Mouse (Mus musculus): ENCODE data around the gene Nepro. TPM values are rescaled to one million over a fixed set of nuclear protein-coding genes. Genes with fewer than 3 reads are reported as not detected.
A peak's percentile ranks its signal among the peaks of the same experiment; 100 is the strongest.

Gene Nepro
- polyA plus RNA-seq, 1 experiment from 2014 or later, result 4.5 TPM

GRCm38 (mm10) chr16:44691066-44691465 is 33.0 kb upstream of the Nepro start:
- WGBS, result 67% methylated on average over 2 of the region's 2 CpGs
- Histone ChIP-seq H3K4me2 (replicated peaks) (no peak overlapping the region), H3K36me3 (no peaks in the 10 kb centered on the region), H3K4me3 (no peak overlapping the region), H3K27ac (replicated peaks) (peak overlapping the region; percentile 70), H3K9me3 (no peaks in the 10 kb centered on the region), H3K4me1 (peaks cover 35% of the 10 kb centered on the region), H3K9ac (replicated peaks) (no peak overlapping the region), H3K27me3 (no peaks in the 10 kb centered on the region)
- ATAC-seq (replicated peaks), result no peak

GRCm38 (mm10) chr16:44691561-44692141 is 32.5 kb upstream of the Nepro start:
- peak overlapping the region; percentile 10 for H3K4me2 ChIP-seq (replicated peaks)
- H3K9me3 ChIP-seq, result no peaks in the 10 kb centered on the region
- WGBS, result 28% methylated on average over 17 of the region's 17 CpGs
- H3K9ac ChIP-seq (replicated peaks), result no peak overlapping the region
- H3K4me1 ChIP-seq, result peaks cover 38% of the 10 kb centered on the region
- ATAC-seq (replicated peaks), result peak; percentile 76
- no peaks in the 10 kb centered on the region for H3K27me3 ChIP-seq
- peak overlapping the region; percentile 70 for H3K27ac ChIP-seq (replicated peaks)
- no peaks in the 10 kb centered on the region for H3K36me3 ChIP-seq
- H3K4me3 ChIP-seq, result peak overlapping the region; percentile 7; the same call in 1 of the 2 replicates

GRCm38 (mm10) chr16:44692541-44692940 is 31.6 kb upstream of the Nepro start:
- Histone ChIP-seq H3K4me1 (peaks cover 29% of the 10 kb centered on the region), H3K4me2 (replicated peaks) (no peak overlapping the region), H3K27ac (replicated peaks) (no peak overlapping the region), H3K9me3 (no peaks in the 10 kb centered on the region), H3K4me3 (no peak overlapping the region), H3K27me3 (no peaks in the 10 kb centered on the region), H3K36me3 (no peaks in the 10 kb centered on the region), H3K9ac (replicated peaks) (no peak overlapping the region)
- whole genome bisulfite sequencing, result 98% methylated on average over 1 of the region's 1 CpGs
- ATAC-seq (replicated peaks), result no peak

GRCm38 (mm10) chr16:44693695-44694094 is 30.4 kb upstream of the Nepro start:
- Histone ChIP-seq H3K27ac (replicated peaks) (no peak overlapping the region), H3K4me3 (no peak overlapping the region), H3K4me1 (peaks cover 19% of the 10 kb centered on the region), H3K9me3 (no peaks in the 10 kb centered on the region), H3K36me3 (no peaks in the 10 kb centered on the region), H3K4me2 (replicated peaks) (no peak overlapping the region), H3K27me3 (no peaks in the 10 kb centered on the region), H3K9ac (replicated peaks) (no peak overlapping the region)
- 70% methylated on average over 6 of the region's 6 CpGs for WGBS
- no peak for ATAC-seq (replicated peaks)

- H3K4me2 ChIP-seq (replicated peaks), result no peak overlapping the region
- H3K36me3 ChIP-seq, result no peaks in the 10 kb centered on the region
- H3K9me3 ChIP-seq, result no peaks in the 10 kb centered on the region
- H3K9ac ChIP-seq (replicated peaks), result no peak overlapping the region
- no peak for ATAC-seq (replicated peaks)
- no peaks in the 10 kb centered on the region for H3K27me3 ChIP-seq
- H3K4me3 ChIP-seq, result no peak overlapping the region
- peaks cover 15% of the 10 kb centered on the region; the same call in 1 of the 2 replicates for H3K4me1 ChIP-seq
- H3K27ac ChIP-seq (replicated peaks), result no peak overlapping the region
- WGBS, result 77% methylated on average over 8 of the region's 8 CpGs
Measured at GRCm38 (mm10) chr16:44695214-44695858, 28.8 kb upstream of the Nepro start.

- Histone ChIP-seq H3K36me3 (no peaks in the 10 kb centered on the region), H3K9me3 (no peaks in the 10 kb centered on the region), H3K9ac (replicated peaks) (no peak overlapping the region), H3K4me3 (no peak overlapping the region), H3K27me3 (no peaks in the 10 kb centered on the region), H3K4me2 (replicated peaks) (no peak overlapping the region), H3K27ac (replicated peaks) (peak overlapping the region; percentile 1; the same call in 1 of the 2 replicates), H3K4me1 (peaks cover 14% of the 10 kb centered on the region; the same call in 1 of the 2 replicates)
- ATAC-seq (replicated peaks), result peak; percentile 59; the same call in 1 of the 2 replicates
- 33% methylated on average over 12 of the region's 12 CpGs for WGBS
Measured at GRCm38 (mm10) chr16:44695859-44696620, 28.1 kb upstream of the Nepro start.

- 96% methylated on average over 5 of the region's 5 CpGs for WGBS
- no peak for ATAC-seq (replicated peaks)
Measured at GRCm38 (mm10) chr16:44697473-44698205, 26.5 kb upstream of the Nepro start.

GRCm38 (mm10) chr16:44701155-44701554 is 22.9 kb upstream of the Nepro start:
- Histone ChIP-seq H3K36me3 (no peaks in the 10 kb centered on the region), H3K27ac (replicated peaks) (no peak overlapping the region), H3K4me2 (replicated peaks) (no peak overlapping the region), H3K9me3 (no peaks in the 10 kb centered on the region), H3K4me3 (no peak overlapping the region), H3K27me3 (no peaks in the 10 kb centered on the region), H3K9ac (replicated peaks) (no peak overlapping the region), H3K4me1 (peaks cover 8% of the 10 kb centered on the region; the same call in 1 of the 2 replicates)
- ATAC-seq (replicated peaks), result no peak
- WGBS, result 74% methylated on average over 3 of the region's 3 CpGs

More at GRCm38 (mm10) chr16:44697473-44698205, 26.5 kb upstream of the Nepro start:
- H3K4me1 ChIP-seq, result 0 out of 2 replicates have a peak, but pooled peaks cover 4% of the 10 kb centered on the region
- no peaks in the 10 kb centered on the region for H3K27me3 ChIP-seq
- H3K36me3 ChIP-seq, result no peaks in the 10 kb centered on the region
- H3K9me3 ChIP-seq, result no peaks in the 10 kb centered on the region
- no peak overlapping the region for H3K9ac ChIP-seq (replicated peaks)
- H3K27ac ChIP-seq (replicated peaks), result no peak overlapping the region
- H3K4me3 ChIP-seq, result no peak overlapping the region
- H3K4me2 ChIP-seq (replicated peaks), result no peak overlapping the region

GRCm38 (mm10) chr16:44702272-44702671 is 21.8 kb upstream of the Nepro start:
- ATAC-seq (replicated peaks), result no peak
- Histone ChIP-seq H3K4me1 (peaks cover 5% of the 10 kb centered on the region; the same call in 1 of the 2 replicates), H3K9me3 (no peaks in the 10 kb centered on the region), H3K4me2 (replicated peaks) (no peak overlapping the region), H3K4me3 (no peak overlapping the region), H3K27me3 (no peaks in the 10 kb centered on the region), H3K9ac (replicated peaks) (no peak overlapping the region), H3K27ac (replicated peaks) (no peak overlapping the region), H3K36me3 (no peaks in the 10 kb centered on the region)
- WGBS, result 65% methylated on average over 5 of the region's 5 CpGs

GRCm38 (mm10) chr16:44703458-44703857 is 20.6 kb upstream of the Nepro start:
- no peak overlapping the region for H3K27ac ChIP-seq (replicated peaks)
- H3K27me3 ChIP-seq, result no peaks in the 10 kb centered on the region
- 43% methylated on average over 4 of the region's 4 CpGs for WGBS
- H3K9me3 ChIP-seq, result no peaks in the 10 kb centered on the region
- H3K4me1 ChIP-seq, result peaks cover 5% of the 10 kb centered on the region; the same call in 1 of the 2 replicates
- H3K9ac ChIP-seq (replicated peaks), result no peak overlapping the region
- H3K4me3 ChIP-seq, result no peak overlapping the region
- ATAC-seq (replicated peaks), result no peak
- no peak overlapping the region for H3K4me2 ChIP-seq (replicated peaks)
- H3K36me3 ChIP-seq, result no peaks in the 10 kb centered on the region

GRCm38 (mm10) chr16:44716305-44717140 is 7.6 kb upstream of the Nepro start:
- Histone ChIP-seq H3K4me2 (replicated peaks) (peak overlapping the region; percentile 26; the same call in 1 of the 2 replicates), H3K9ac (replicated peaks) (no peak overlapping the region), H3K4me3 (no peak overlapping the region), H3K36me3 (0 out of 2 replicates have a peak, but pooled peaks cover 3% of the 10 kb centered on the region), H3K27ac (replicated peaks) (peak overlapping the region; percentile 9; the same call in 1 of the 2 replicates), H3K4me1 (peaks cover 6% of the 10 kb centered on the region; the same call in 1 of the 2 replicates), H3K27me3 (no peaks in the 10 kb centered on the region), H3K9me3 (no peaks in the 10 kb centered on the region)
- WGBS, result 19% methylated on average over 10 of the region's 10 CpGs
- ATAC-seq (replicated peaks), result peak; percentile 82
